Mouse (Mus musculus) B cell, adult 62 days (primary cell): ENCODE data around the gene Mmp19. TPM values are rescaled to one million over a fixed set of nuclear protein-coding genes. Genes with fewer than 3 reads are reported as not detected.

Source experiments
- total RNA-seq: library from RNA; stranded (reverse); gene quantifications from 4 replicates; pipeline ENCODE4 v1.2.4, GENCODE M21; 2023

Gene Mmp19
- total RNA-seq: 0.24 to 0.47 TPM in 2 of 4 replicates, not detected in the others

GRCm38 (mm10) chr10:128790398-128791124, at the start of gene Mmp19:
TSS of gene Mmp19 (plus strand) at chr10:128790910.

GRCm38 (mm10) chr10:128744680-128745601, 45.8 kb upstream of the Mmp19 start, which contains the start of gene Dgka:
TSS of gene Dgka (minus strand) at chr10:128744855.

GRCm38 (mm10) chr10:128747646-128748251, 43.0 kb upstream of the Mmp19 start, which contains the start of gene Pym1:
TSS of gene Pym1 (plus strand) at chr10:128747889.

GRCm38 (mm10) chr10:128803771-128804270, 13.1 kb downstream of the Mmp19 start, which contains the start of gene Dnajc14:
TSS of gene Dnajc14 (plus strand) at chr10:128804062.

GRCm38 (mm10) chr10:128804271-128805091, 13.8 kb downstream of the Mmp19 start, which contains the start of gene Tmem198b:
TSS of gene Tmem198b (minus strand) at chr10:128804370.

GRCm38 (mm10) chr10:128817033-128817432, 26.3 kb downstream of the Mmp19 start, which contains the start of gene Sarnp:
TSS of gene Sarnp (plus strand) at chr10:128817333.

GRCm38 (mm10) chr10:128821358-128822056, 30.8 kb downstream of the Mmp19 start, which contains the start of gene Ormdl2:
TSS of gene Ormdl2 (minus strand) at chr10:128821645.

Other genes starting within 250 kb of the Mmp19 start
- gene Zc3h10, start 243.1 kb upstream of the Mmp19 start, total RNA-seq: 85.5 to 103 TPM (median 90.6 TPM) in 4 replicates
- 3,750 to 3,896 TPM (median 3,770 TPM) in 4 replicates for gene Rpl41, start 241.6 kb upstream of the Mmp19 start, total RNA-seq
- gene Pa2g4, start 224.9 kb upstream of the Mmp19 start, total RNA-seq: 73.4 to 79.8 TPM (median 76.2 TPM) in 4 replicates
- gene Erbb3, start 201.3 kb upstream of the Mmp19 start, total RNA-seq: 1.0 to 1.2 TPM (median 1.1 TPM) in 4 replicates
- gene Rps26, start 164.2 kb upstream of the Mmp19 start, total RNA-seq: 1,181 to 1,252 TPM (median 1,193 TPM) in 4 replicates
- 0.19 to 0.27 TPM in 2 of 4 replicates, not detected in the others for gene Ikzf4, start 144.9 kb upstream of the Mmp19 start, total RNA-seq
- gene Suox, start 116.8 kb upstream of the Mmp19 start, total RNA-seq: 6.8 to 8.6 TPM (median 7.5 TPM) in 4 replicates
- 54.8 to 63.6 TPM (median 59.7 TPM) in 4 replicates for gene Rab5b, start 94.6 kb upstream of the Mmp19 start, total RNA-seq
- 0.54 to 2.0 TPM (median 0.80 TPM) in 4 replicates for gene Pmel, start 86.7 kb upstream of the Mmp19 start, total RNA-seq
- gene Cdk2, start 85.9 kb upstream of the Mmp19 start, total RNA-seq: 51.3 to 55.3 TPM (median 52.6 TPM) in 4 replicates
- gene Dgka, start 46.1 kb upstream of the Mmp19 start, total RNA-seq: 172 to 181 TPM (median 175 TPM) in 4 replicates
- 36.5 to 49.4 TPM (median 42.4 TPM) in 4 replicates for gene Pym1, start 43.0 kb upstream of the Mmp19 start, total RNA-seq
- gene Dnajc14, start 13.2 kb downstream of the Mmp19 start, total RNA-seq: 65.7 to 75.6 TPM (median 69.1 TPM) in 4 replicates
- gene Tmem198b, start 13.5 kb downstream of the Mmp19 start, total RNA-seq: 11.7 to 17.1 TPM (median 14.3 TPM) in 4 replicates
- 52.6 to 60.7 TPM (median 55.2 TPM) in 4 replicates for gene Sarnp, start 26.4 kb downstream of the Mmp19 start, total RNA-seq
- 19.4 to 26.1 TPM (median 22.5 TPM) in 4 replicates for gene Ormdl2, start 30.7 kb downstream of the Mmp19 start, total RNA-seq
- 51.4 to 56.9 TPM (median 52.5 TPM) in 4 replicates for gene Gdf11, start 100.8 kb downstream of the Mmp19 start, total RNA-seq
- gene Cd63, start 110.1 kb downstream of the Mmp19 start, total RNA-seq: 0.81 to 1.1 TPM (median 0.97 TPM) in 3 of 4 replicates, not detected in the other
- gene Rdh5, start 132.0 kb downstream of the Mmp19 start, total RNA-seq: 6.8 to 13.1 TPM (median 7.4 TPM) in 4 replicates
- gene Bloc1s1, start 133.1 kb downstream of the Mmp19 start, total RNA-seq: 62.0 to 76.3 TPM (median 67.9 TPM) in 4 replicates
- 0.27 TPM in 1 of 4 replicates, not detected in the others for gene Itga7, start 142.9 kb downstream of the Mmp19 start, total RNA-seq
- gene Mettl7b, start 170.1 kb downstream of the Mmp19 start, total RNA-seq: not detected in 4 replicates
- not detected in 4 replicates for gene Olfr9, start 198.5 kb downstream of the Mmp19 start, total RNA-seq
- not detected in 4 replicates for gene Olfr763, start 219.9 kb downstream of the Mmp19 start, total RNA-seq
- not detected in 4 replicates for gene Olfr764-ps1, start 249.0 kb downstream of the Mmp19 start, total RNA-seq